Mouse (Mus musculus): ENCODE measurements around the gene 2700081O15Rik. TPM values are rescaled to one million over a fixed set of nuclear protein-coding genes. Genes with fewer than 3 reads are reported as not detected.

The 2700081O15Rik gene
- total RNA-seq (2023), result 1 to 10 TPM; 7.4 to 9.5 TPM

DNA sequence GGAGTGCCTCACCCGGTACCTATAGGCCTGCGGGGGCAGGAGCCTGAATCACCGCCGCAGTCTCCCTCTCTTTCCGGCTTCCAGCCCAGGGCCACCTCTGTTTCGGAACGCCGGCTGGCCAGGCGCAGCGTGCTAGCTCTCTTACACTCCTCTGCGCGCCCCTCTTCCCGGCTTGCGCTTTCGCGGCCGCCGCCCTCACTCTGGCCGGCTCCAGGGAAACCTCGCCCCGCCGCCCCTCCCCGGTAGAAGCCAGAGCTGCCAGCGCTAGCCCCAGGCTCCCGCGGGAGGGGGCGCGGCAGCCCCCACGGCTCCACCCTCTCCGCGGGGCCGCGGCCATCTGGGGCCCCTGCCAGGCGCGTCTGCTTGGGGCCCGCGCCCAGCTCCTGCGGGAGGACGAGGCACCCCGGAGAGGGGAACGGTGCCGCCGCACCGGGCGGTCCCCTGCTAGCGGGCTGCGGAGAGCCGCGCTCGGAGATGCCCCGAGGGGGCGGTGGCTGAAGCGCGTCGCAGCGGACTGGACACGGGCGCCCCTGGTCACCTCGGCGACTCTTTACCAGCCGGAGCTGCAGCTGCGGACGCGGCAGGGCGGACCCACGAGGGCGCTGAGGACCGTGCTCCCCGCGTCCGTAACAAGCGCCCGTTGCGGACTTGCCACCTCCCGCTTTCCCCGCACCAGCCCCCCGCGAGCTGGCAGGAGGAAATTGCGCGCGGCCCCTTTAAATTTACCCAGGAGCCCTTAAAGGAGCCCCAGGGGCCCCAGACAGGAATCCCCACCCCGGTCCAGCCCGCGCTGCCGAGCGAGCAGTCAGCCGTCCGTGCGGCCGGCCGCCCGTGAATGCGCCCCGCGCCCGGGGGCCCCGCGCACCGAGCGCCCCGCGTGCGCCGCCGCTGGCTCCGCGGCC is at the start of gene 2700081O15Rik:
2700081O15Rik (plus strand) TSS at position 792 of the 902 bp plus-strand sequence.

DNA sequence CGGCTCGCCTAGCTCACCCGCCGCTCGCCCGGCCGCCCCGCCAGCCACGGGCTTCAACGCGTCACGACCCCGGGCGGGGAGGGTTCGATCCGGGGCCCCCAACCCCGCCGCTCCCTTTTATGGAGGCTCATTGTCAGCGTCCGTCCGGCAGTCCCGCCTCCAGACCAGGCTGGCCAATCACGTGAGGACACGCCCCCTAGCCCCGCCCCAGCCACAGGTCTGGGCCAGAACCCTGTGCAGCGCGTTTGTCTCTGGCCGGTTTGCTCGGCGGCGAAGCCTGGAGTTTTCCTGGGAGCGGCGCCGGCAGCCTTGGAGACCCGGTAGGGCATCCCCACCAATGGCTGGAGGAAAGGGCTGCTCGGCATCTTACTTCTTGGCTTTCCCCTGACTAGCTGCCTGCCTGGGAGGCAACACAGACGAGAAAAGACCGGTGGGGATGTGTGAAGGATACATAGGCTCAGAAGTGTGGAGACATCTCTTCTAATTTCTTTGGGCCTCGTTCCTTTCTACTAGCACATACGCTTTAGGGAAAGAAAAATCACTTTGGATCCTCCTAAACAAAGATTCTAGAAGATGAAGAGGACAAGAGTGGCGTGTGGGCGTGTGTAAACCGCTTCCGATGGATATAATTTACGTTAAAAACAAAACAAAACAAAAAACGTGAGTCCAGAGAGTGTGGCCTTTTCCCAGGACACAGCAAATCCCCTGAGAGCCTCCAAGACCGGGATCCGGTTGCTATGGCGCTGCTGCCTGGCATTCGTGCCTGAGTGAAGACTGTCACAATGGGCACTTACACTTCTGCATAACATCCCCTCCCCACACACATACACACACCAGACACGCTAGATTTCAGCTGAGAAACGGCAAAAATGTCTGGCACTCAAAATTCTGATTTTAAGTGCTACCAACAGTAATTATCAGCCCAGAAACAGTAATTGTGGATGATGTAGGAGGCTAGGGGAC is 34.2 kb upstream of the 2700081O15Rik start, which contains the start of gene Spindoc:
Spindoc (minus strand) TSS at position 92 of the 963 bp plus-strand sequence.

Other genes starting within 250 kb of the 2700081O15Rik start
- gene Otub1, start 211.3 kb upstream of the 2700081O15Rik start, total RNA-seq (2023), result 100 to 1,000 TPM; 129 to 137 TPM
- 100 to 1,000 TPM; 301 to 322 TPM for gene Cox8a, start 200.0 kb upstream of the 2700081O15Rik start, total RNA-seq (2023)
- gene Naa40, start 176.4 kb upstream of the 2700081O15Rik start, total RNA-seq (2023), result 10 to 100 TPM; 53.8 to 54.6 TPM
- 1 to 10 TPM; 2.3 to 2.8 TPM for gene Rcor2, start 150.3 kb upstream of the 2700081O15Rik start, total RNA-seq (2023)
- 100 to 1,000 TPM; 200 to 241 TPM for gene Mark2, start 75.8 kb upstream of the 2700081O15Rik start, total RNA-seq (2023)
- 10 to 100 TPM; 23.6 to 32.4 TPM for gene Spindoc, start 34.6 kb upstream of the 2700081O15Rik start, total RNA-seq (2023)
- 10 to 100 TPM; 57.4 to 63.0 TPM for gene Rtn3, start 65.7 kb downstream of the 2700081O15Rik start, total RNA-seq (2023)
- gene Atl3, start 76.4 kb downstream of the 2700081O15Rik start, total RNA-seq (2023), result 10 to 100 TPM; 55.9 to 56.4 TPM
- 10 to 100 TPM; 12.5 to 12.9 TPM for gene Pla2g16, start 139.8 kb downstream of the 2700081O15Rik start, total RNA-seq (2023)
- gene Lgals12, start 189.6 kb downstream of the 2700081O15Rik start, total RNA-seq (2023), result not detected
- not detected for gene Hrasls5, start 194.9 kb downstream of the 2700081O15Rik start, total RNA-seq (2023)